Mouse (Mus musculus): ENCODE results near the gene Kxd1.

DNA sequence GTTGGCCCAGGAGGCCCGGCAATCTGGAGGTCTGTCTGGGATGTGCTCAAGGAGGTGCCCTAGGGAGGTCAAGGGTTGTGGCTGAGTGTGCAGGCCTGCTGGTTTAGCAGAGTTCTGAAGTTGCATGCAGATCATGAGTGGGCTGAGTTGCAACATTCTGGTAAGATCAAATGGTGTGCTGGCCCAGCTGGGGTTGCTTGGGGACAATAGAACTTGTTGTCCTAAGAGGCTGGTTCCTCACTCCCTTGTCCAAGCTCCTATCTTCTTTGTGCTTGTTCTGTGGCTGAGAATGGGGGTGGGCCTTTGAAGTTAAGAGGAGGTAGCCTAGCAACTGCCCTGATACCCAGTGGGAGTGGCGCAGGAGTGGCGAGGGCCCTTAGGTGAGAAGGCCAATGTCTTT, 35.0 kb upstream of the Kxd1 start:
- TF ChIP-seq CTCF (IDR thresholded peaks at IDR 0.05; ENCODE audit: low read depth) (no peak), EP300 (optimal IDR thresholded peaks at IDR 0.05) (no peak)
